Mouse (Mus musculus) lung, adult 2 months (tissue): Measurements from ENCODE around the gene Tmem256.

Experiments used
- CTCF ChIP-seq: fragments of 200-500 bp; IDR thresholded peaks from 2 replicates; pipeline ENCODE4 v1.5.1; 2011; ENCODE audit warnings: mild to moderate bottlenecking, low read length, control low read depth; ENCODE audit not compliant: insufficient read depth
- POLR2A ChIP-seq: fragments of 200-500 bp; IDR thresholded peaks from 2 replicates; pipeline ENCODE4 v1.6.1; 2011; ENCODE audit warnings: low read depth, mild to moderate bottlenecking, control low read depth, low read length, borderline replicate concordance; ENCODE audit errors: extremely low read depth

DNA sequence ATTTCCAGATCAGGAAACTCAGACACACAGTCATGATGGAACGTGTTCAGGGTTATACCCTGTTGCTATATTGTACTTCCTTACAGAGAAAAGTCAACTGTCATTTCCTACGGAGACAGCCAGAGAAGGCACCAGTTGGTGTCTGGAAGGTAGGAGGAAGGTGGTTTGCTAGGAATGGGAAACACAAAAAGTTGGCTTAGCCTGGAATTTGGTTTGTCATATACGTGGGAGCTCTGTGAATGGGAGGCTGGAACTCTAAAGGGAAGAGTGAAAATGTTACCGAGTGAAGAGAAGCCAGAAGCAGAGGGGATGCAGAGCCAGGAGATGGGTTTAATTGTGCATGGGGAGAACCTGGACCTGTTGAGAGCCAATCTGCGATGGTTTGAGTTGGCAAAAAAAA, 46.9 kb upstream of the Tmem256 start:
- TF ChIP-seq POLR2A, result no peak
- TF ChIP-seq CTCF, result no peak
